Mouse (Mus musculus) gastrocnemius, adult 18-20 months (tissue): ENCODE results near the gene Cst13. TPM values are rescaled to one million over a fixed set of nuclear protein-coding genes. Genes with fewer than 3 reads are reported as not detected.

ENCODE experiments used
- DNase-seq: peaks from one replicate; pipeline ENCODE4 v3.0.0; 2021; ENCODE audit warnings: low spot score
- total RNA-seq, 2 experiments: library from RNA; stranded (reverse); gene quantifications; 2 replicates each; pipeline ENCODE4 v1.2.3; 2021

The Cst13 gene
- total RNA-seq, 2 experiments from 2014 or later, result not detected

- no peak for DNase-seq
These were observed 54.9 kb downstream of the Cst13 start for GRCm38 (mm10) chr2:148874617-148875334.

- DNase-seq, result peak; percentile 98
These were observed 55.5 kb downstream of the Cst13 start, which contains the start of gene Cst3 for GRCm38 (mm10) chr2:148875335-148875811. TSS of gene Cst3 (minus strand) at chr2:148875692.

DNA sequence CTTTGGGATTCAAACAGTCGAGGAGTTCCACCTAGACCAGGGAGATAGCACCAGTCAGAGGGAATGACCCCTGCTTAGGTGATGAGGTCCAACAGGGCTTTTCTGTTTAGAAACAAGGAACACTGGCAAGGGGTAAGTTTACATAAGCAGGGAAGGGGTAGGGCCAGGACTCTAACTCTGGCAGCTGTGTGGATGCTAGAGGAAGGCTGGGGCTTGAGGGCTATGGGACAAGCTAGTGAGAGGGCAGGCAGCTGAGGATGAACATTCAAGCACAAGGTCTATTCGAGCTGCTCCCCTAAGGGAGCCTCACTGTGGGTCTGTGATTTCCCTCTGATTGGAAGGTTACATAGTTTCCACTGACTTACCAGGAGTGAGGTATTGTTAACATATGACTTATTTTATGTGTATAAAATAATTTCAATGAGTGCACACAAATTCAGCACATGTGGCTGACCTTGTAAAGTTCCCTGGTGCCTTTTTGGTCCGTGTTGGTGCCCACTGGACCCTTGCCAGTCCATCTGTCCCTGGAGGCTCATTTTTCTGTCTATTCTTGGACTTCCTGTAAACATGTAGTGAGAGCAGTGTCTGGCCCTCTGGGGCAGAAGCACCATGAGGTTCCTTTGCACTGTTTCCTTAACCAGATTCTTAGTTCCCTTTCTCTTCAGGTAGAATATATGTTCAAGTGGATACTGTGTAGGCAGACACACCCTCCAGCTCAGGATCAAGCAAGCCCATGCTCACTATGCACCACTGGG is 57.3 kb downstream of the Cst13 start:
- peak; percentile 81 for DNase-seq

- no peak for DNase-seq
These were observed 58.8 kb downstream of the Cst13 start for GRCm38 (mm10) chr2:148878641-148879130.

- peak; percentile 56 for DNase-seq
These were observed 59.3 kb downstream of the Cst13 start for GRCm38 (mm10) chr2:148879199-148879598.

Other genes with a start within 250 kb of the Cst13 start
- 1 to 10 TPM; 6.6 to 7.5 TPM for gene Nxt1, start 147.5 kb upstream of the Cst13 start, total RNA-seq
- 10 to 100 TPM; 17.9 to 26.9 TPM for gene Gzf1, start 139.1 kb upstream of the Cst13 start, total RNA-seq
- 1 to 10 TPM; 5.9 to 6.0 TPM for gene Napb, start 87.6 kb upstream of the Cst13 start, total RNA-seq
- not detected for gene Cstl1, start 69.7 kb upstream of the Cst13 start, total RNA-seq
- gene Cst11, start 48.6 kb upstream of the Cst13 start, total RNA-seq, result not detected
- not detected for gene 8030411F24Rik, start 38.1 kb upstream of the Cst13 start, total RNA-seq
- not detected for gene Cst12, start 30.7 kb upstream of the Cst13 start, total RNA-seq
- gene Cst8, start 21.3 kb upstream of the Cst13 start, total RNA-seq, result not detected
- not detected for gene Cst9, start 15.1 kb downstream of the Cst13 start, total RNA-seq
- gene 9230104L09Rik, start 45.0 kb downstream of the Cst13 start, total RNA-seq, result 1 to 10 TPM in 1 of 2 experiments, under 1 TPM in 1; 0.88 to 1.5 TPM
- 100 to 1,000 TPM; 596 to 649 TPM for gene Cst3, start 55.6 kb downstream of the Cst13 start, total RNA-seq
- not detected for gene Gm1330, start 183.2 kb downstream of the Cst13 start, total RNA-seq
- gene Gm10750, start 197.2 kb downstream of the Cst13 start, total RNA-seq, result not detected